Comparison of ENCODE assay signal across 31 mouse cellular contexts in genomic region chr16:30257718-30258117, GRCm38 (mm10). TPM values are rescaled to one million over a fixed set of nuclear protein-coding genes. Genes with fewer than 3 reads are reported as not detected.
A peak's percentile ranks its signal among the peaks of the same experiment; 100 is the strongest.
DNase-seq lines count a peak whose midpoint lies in the region; ATAC-seq and TF ChIP-seq lines count a peak whose summit lies in the region.
"Had no signal": no experiment of that assay in that cellular context is flagged by ENCODE, and none has a peak within 500 bp of the region (broad histone marks: within the 10 kb centered on the region; RNA-seq: fewer than 3 reads in every experiment).

No protein-coding gene starts in this region.

- ATAC-seq in liver, postnatal 0 days, result peak; percentile 26
- ATAC-seq in liver, embryonic 12.5 days, result no peak
- ATAC-seq in megakaryocyte, adult 5-6 weeks (ENCODE audit: poor library complexity, severe bottlenecking), result peak; percentile 87
- no peak for ATAC-seq in neural tube, embryonic 15.5 days (ENCODE audit: low FRiP score)
- ATAC-seq: activated CD4-positive, CD25-positive, alpha-beta regulatory T cell, adult 4 months; hindbrain, embryonic 16.5 days; intestine, embryonic 15.5 days had no signal

- peak; percentile 45 for DNase-seq in liver, postnatal 0 days
- peak; percentile 42 for DNase-seq in 3T3-L1 (ENCODE audit: low read depth, low spot score)
- DNase-seq in 416B (ENCODE audit: low read depth), result peak; percentile 61
- DNase-seq in T-cell, adult 2 months (ENCODE audit: low spot score), result no peak
- DNase-seq: adrenal gland, adult 8-10 months; cerebellum, adult 11-12 months; cerebellum, postnatal 14 days; gastrocnemius, postnatal 36 days; kidney, adult 8-10 months; kidney, postnatal 14 days; lung, adult 18-20 months; lung, postnatal 10 days; right cerebral cortex, postnatal 14 days; thymus, postnatal 14 days had no signal

- no peak overlapping the region for H3K4me3 ChIP-seq in liver, postnatal 0 days (ENCODE audit: low read depth, low read length)
- H3K4me3 ChIP-seq in liver, embryonic 12.5 days, result no peak overlapping the region
- no peak overlapping the region for H3K4me3 ChIP-seq in neural tube, embryonic 15.5 days (replicated peaks)
- H3K4me3 ChIP-seq: embryonic facial prominence, embryonic 12.5 days; hindbrain, embryonic 10.5 days; intestine, embryonic 15.5 days; layer of hippocampus, adult 2 months; limb, embryonic 13.5 days; midbrain, embryonic 12.5 days; neural tube, embryonic 13.5 days had no signal

- H3K36me3 ChIP-seq in liver, postnatal 0 days (replicated peaks; ENCODE audit: insufficient read depth, low read length), result no peaks in the 10 kb centered on the region
- H3K36me3 ChIP-seq in liver, embryonic 12.5 days, result no peaks in the 10 kb centered on the region
- H3K36me3 ChIP-seq in neural tube, embryonic 15.5 days, result no peaks in the 10 kb centered on the region
- H3K36me3 ChIP-seq: embryonic facial prominence, embryonic 12.5 days; hindbrain, embryonic 10.5 days; intestine, embryonic 15.5 days; limb, embryonic 13.5 days; midbrain, embryonic 12.5 days; neural tube, embryonic 13.5 days had no signal

- peaks cover 9% of the 10 kb centered on the region for H3K4me1 ChIP-seq in liver, postnatal 0 days (ENCODE audit: insufficient read depth)
- H3K4me1 ChIP-seq in liver, embryonic 12.5 days, result peaks cover 20% of the 10 kb centered on the region
- no peaks in the 10 kb centered on the region for H3K4me1 ChIP-seq in neural tube, embryonic 15.5 days
- H3K4me1 ChIP-seq: midbrain, embryonic 12.5 days; neural tube, embryonic 13.5 days had no signal

- H3K27ac ChIP-seq in liver, postnatal 0 days (ENCODE audit: low read depth), result peak overlapping the region; percentile 53; the same call in 1 of the 2 replicates
- no peak overlapping the region for H3K27ac ChIP-seq in liver, embryonic 12.5 days
- no peak overlapping the region for H3K27ac ChIP-seq in neural tube, embryonic 15.5 days (replicated peaks)
- H3K27ac ChIP-seq: embryonic facial prominence, embryonic 12.5 days; hindbrain, embryonic 10.5 days; intestine, embryonic 15.5 days; layer of hippocampus, adult 2 months; limb, embryonic 13.5 days; midbrain, embryonic 12.5 days; neural tube, embryonic 13.5 days; stomach, postnatal 0 days had no signal

- TF ChIP-seq CTCF in liver, postnatal 0 days (IDR thresholded peaks at IDR 0.05; ENCODE audit: low read depth), result no peak

- 33% methylated on average over 9 of the region's 9 CpGs for WGBS in liver, postnatal 0 days (ENCODE audit: insufficient replicate concordance)
- 31% methylated on average over 9 of the region's 9 CpGs for WGBS in liver, embryonic 12.5 days (ENCODE audit: insufficient replicate concordance)
- WGBS in neural tube, embryonic 15.5 days, result 87% methylated on average over 9 of the region's 9 CpGs

- no peaks in the 10 kb centered on the region for H3K9me3 ChIP-seq in liver, postnatal 0 days (ENCODE audit: low read length)
- H3K9me3 ChIP-seq in liver, embryonic 12.5 days (replicated peaks), result no peaks in the 10 kb centered on the region
- H3K9me3 ChIP-seq in neural tube, embryonic 15.5 days (replicated peaks), result no peaks in the 10 kb centered on the region
- H3K9me3 ChIP-seq: embryonic facial prominence, embryonic 12.5 days; hindbrain, embryonic 10.5 days; intestine, embryonic 15.5 days; limb, embryonic 13.5 days; midbrain, embryonic 12.5 days; neural tube, embryonic 13.5 days had no signal

- no peaks in the 10 kb centered on the region for H3K27me3 ChIP-seq in liver, postnatal 0 days (ENCODE audit: insufficient read depth, low read length)
- H3K27me3 ChIP-seq in liver, embryonic 12.5 days (replicated peaks), result no peaks in the 10 kb centered on the region
- H3K27me3 ChIP-seq in neural tube, embryonic 15.5 days (replicated peaks), result peaks cover 5% of the 10 kb centered on the region
- H3K27me3 ChIP-seq: embryonic facial prominence, embryonic 12.5 days; intestine, embryonic 15.5 days; limb, embryonic 13.5 days had no signal

- TF ChIP-seq EP300 in liver, postnatal 0 days (IDR thresholded peaks at IDR 0.05; ENCODE audit: low read depth), result no peak

- no peak overlapping the region for H3K4me2 ChIP-seq in liver, postnatal 0 days (ENCODE audit: low read depth, low read length)
- H3K4me2 ChIP-seq in liver, embryonic 12.5 days, result no peak overlapping the region
- no peak overlapping the region for H3K4me2 ChIP-seq in neural tube, embryonic 15.5 days
- H3K4me2 ChIP-seq: embryonic facial prominence, embryonic 12.5 days; heart, embryonic 11.5 days; intestine, embryonic 15.5 days; limb, embryonic 13.5 days; midbrain, embryonic 12.5 days; neural tube, embryonic 13.5 days had no signal

- H3K9ac ChIP-seq in liver, postnatal 0 days (replicated peaks), result no peak overlapping the region
- no peak overlapping the region for H3K9ac ChIP-seq in liver, embryonic 12.5 days
- H3K9ac ChIP-seq in neural tube, embryonic 15.5 days (replicated peaks), result no peak overlapping the region
- H3K9ac ChIP-seq: embryonic facial prominence, embryonic 12.5 days; intestine, embryonic 15.5 days; limb, embryonic 13.5 days; midbrain, embryonic 12.5 days; neural tube, embryonic 13.5 days had no signal

RNA-seq across cellular contexts. Expression of gene Cpn2, which starts 9.6 kb away (rescaled TPM):
- polyA plus RNA-seq in liver, postnatal 0 days (2015; fragmentation: Nextera tagmentation; extraction: Ambion mirVana), result 10.9 and 12.0 TPM in 2 replicates
- polyA plus RNA-seq in liver, embryonic 12.5 days (2016; fragmentation: Nextera tagmentation; extraction: Ambion mirVana), result 1.5 and 1.6 TPM in 2 replicates
- total RNA-seq in megakaryocyte, adult 5-6 weeks (2015), result not detected in 2 replicates
- total RNA-seq in megakaryocyte, adult 5-6 weeks (2017), result not detected in 2 replicates
- polyA plus RNA-seq in neural tube, embryonic 15.5 days (2015; fragmentation: Nextera tagmentation; extraction: Ambion mirVana), result not detected in 2 replicates
- total RNA-seq: gastrocnemius, postnatal 36 days; layer of hippocampus, adult 2 months; left cerebral cortex, postnatal 25 days had no signal
- polyA plus RNA-seq: activated CD4-positive, CD25-positive, alpha-beta regulatory T cell, adult 4 months; embryonic facial prominence, embryonic 12.5 days; forebrain, embryonic 11.5 days; heart, embryonic 11.5 days; hindbrain, embryonic 10.5 days; hindbrain, embryonic 16.5 days; limb, embryonic 13.5 days; midbrain, embryonic 12.5 days; neural tube, embryonic 13.5 days; stomach, postnatal 0 days had no signal

RNA-seq across cellular contexts. Expression of gene Lrrc15, which starts 25.3 kb away (rescaled TPM):
- polyA plus RNA-seq in liver, postnatal 0 days (2015; fragmentation: Nextera tagmentation; extraction: Ambion mirVana), result 0.11 TPM in 2 replicates
- polyA plus RNA-seq in liver, embryonic 12.5 days (2016; fragmentation: Nextera tagmentation; extraction: Ambion mirVana), result 0.02 TPM in 1 of 2 replicates, not detected in the other
- not detected in 2 replicates for total RNA-seq in megakaryocyte, adult 5-6 weeks (2015)
- not detected in 2 replicates for total RNA-seq in megakaryocyte, adult 5-6 weeks (2017)
- 0.37 and 0.43 TPM in 2 replicates for polyA plus RNA-seq in neural tube, embryonic 15.5 days (2015; fragmentation: Nextera tagmentation; extraction: Ambion mirVana)
- total RNA-seq: left cerebral cortex, postnatal 25 days had no signal
- polyA plus RNA-seq: activated CD4-positive, CD25-positive, alpha-beta regulatory T cell, adult 4 months had no signal

RNA-seq across cellular contexts. Expression of gene Gp5, which starts 52.9 kb away (rescaled TPM):
- 17.5 and 17.7 TPM in 2 replicates for polyA plus RNA-seq in liver, postnatal 0 days (2015; fragmentation: Nextera tagmentation; extraction: Ambion mirVana)
- polyA plus RNA-seq in liver, embryonic 12.5 days (2016; fragmentation: Nextera tagmentation; extraction: Ambion mirVana), result 31.3 and 32.1 TPM in 2 replicates
- total RNA-seq in megakaryocyte, adult 5-6 weeks (2015), result 0.07 and 0.38 TPM in 2 replicates
- total RNA-seq in megakaryocyte, adult 5-6 weeks (2017), result not detected in 2 replicates
- polyA plus RNA-seq in neural tube, embryonic 15.5 days (2015; fragmentation: Nextera tagmentation; extraction: Ambion mirVana), result 0.52 and 1.2 TPM in 2 replicates
- total RNA-seq: gastrocnemius, adult 18-20 months; gastrocnemius, postnatal 36 days had no signal
- polyA plus RNA-seq: activated CD4-positive, CD25-positive, alpha-beta regulatory T cell, adult 4 months had no signal

Comparison
In these comparisons a context has a peak if more than half of its experiments do, and no peak if none do; other contexts are left out.
1. ATAC-seq: peak in liver, postnatal 0 days (single experiment) and megakaryocyte, adult 5-6 weeks (single experiment); none in liver, embryonic 12.5 days (single experiment) and neural tube, embryonic 15.5 days (single experiment).